Mouse (Mus musculus) gastrocnemius, adult 2 months (tissue): ENCODE data around the gene Pigv. TPM values are rescaled to one million over a fixed set of nuclear protein-coding genes. Genes with fewer than 3 reads are reported as not detected.
"Not testable (repeated sequence)": the region's sequence is repeated elsewhere in the genome, so short reads cannot be mapped to it uniquely, and the experiment has no call there.

Experiments
- DNase-seq: peaks from one replicate; pipeline ENCODE4 v3.0.0; 2022
- H3K27ac ChIP-seq: fragments of 200-600 bp; 2 replicates; pipeline ENCODE4 v1.8.1; 2022; ENCODE audit warnings: mild to moderate bottlenecking
- H3K4me3 ChIP-seq: fragments of 200-600 bp; 2 replicates; pipeline ENCODE4 v1.8.1; 2022; ENCODE audit warnings: mild to moderate bottlenecking, moderate library complexity
- CTCF ChIP-seq: fragments of 200-600 bp; IDR thresholded peaks from 2 replicates; pipeline ENCODE4 v1.8.1; 2022; ENCODE audit warnings: antibody characterized with exemption, mild to moderate bottlenecking, moderate library complexity
- intact Hi-C: fragments of 180-260 bp; cut with DNase I; formaldehyde crosslinking; loops from one replicate; pipeline ENCODE4 v1.15.1; 2025
- total RNA-seq, 2 experiments: library from RNA; stranded (reverse); gene quantifications; 2 replicates each; pipeline ENCODE4 v1.2.3; 2021

The Pigv gene
- total RNA-seq, 2 experiments from 2014 or later: 10.4 to 11.7 TPM

- Histone ChIP-seq H3K27ac (peak overlapping the region; percentile 74), H3K4me3 (no peak overlapping the region)
- peak; percentile 33 for DNase-seq
- intact Hi-C loops: loop anchor here (10.0 kb wide), 1 partner anchor 245 kb away; no protein-coding TSS in a partner anchor
- peak; percentile 55 for TF ChIP-seq CTCF
These were observed 2.7 kb downstream of the Pigv start for GRCm38 (mm10) chr4:133669652-133670210.

GRCm38 (mm10) chr4:133668537-133668936 lies 3.9 kb downstream of the Pigv start:
- peak; percentile 86 for DNase-seq
- no peak for TF ChIP-seq CTCF
- Histone ChIP-seq H3K27ac (peak overlapping the region; percentile 74), H3K4me3 (no peak overlapping the region)
- intact Hi-C loops: loop anchor here (10.0 kb wide), 1 partner anchor 246 kb away; no protein-coding TSS in a partner anchor

DNA sequence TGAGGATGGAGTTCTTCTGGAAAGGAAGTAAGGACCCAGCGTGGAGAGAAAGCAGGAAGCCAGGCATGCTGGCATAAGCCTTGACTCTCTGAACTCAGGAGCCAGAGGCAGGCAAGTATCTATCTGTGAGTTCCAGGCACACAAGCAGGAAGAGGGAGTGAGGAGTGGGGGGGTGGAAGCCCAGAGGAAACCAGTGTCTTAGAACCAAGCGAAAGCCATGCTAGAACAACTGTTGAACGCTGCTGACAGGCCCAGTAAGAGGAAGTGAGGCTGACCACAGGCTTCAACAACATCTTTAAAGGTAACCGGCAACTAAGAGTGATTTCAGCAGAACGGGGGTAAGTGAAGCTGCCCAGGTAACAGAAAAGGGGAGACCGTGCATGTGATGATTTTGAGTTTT lies 6.2 kb downstream of the Pigv start:
- Histone ChIP-seq H3K4me3 (no peak overlapping the region), H3K27ac (0 out of 2 replicates have a peak overlapping the region, but pooled peaks have one; percentile 20)
- intact Hi-C loops: loop anchor here (10.0 kb wide), 1 partner anchor 249 kb away; no protein-coding TSS in a partner anchor
- TF ChIP-seq CTCF: no peak
- DNase-seq: no peak

- DNase-seq: no peak
- intact Hi-C loops: loop anchor here (10.0 kb wide), 1 partner anchor 250 kb away; no protein-coding TSS in a partner anchor
- Histone ChIP-seq H3K4me3 (no peak overlapping the region), H3K27ac (no peak overlapping the region)
- TF ChIP-seq CTCF: no peak
These were observed 7.3 kb downstream of the Pigv start for GRCm38 (mm10) chr4:133665118-133665517.

GRCm38 (mm10) chr4:133662945-133663344 lies 9.5 kb downstream of the Pigv start:
- intact Hi-C loops: loop anchor here (10.0 kb wide), 1 partner anchor 252 kb away; no protein-coding TSS in a partner anchor
- H3K4me3 ChIP-seq: no peak overlapping the region
- TF ChIP-seq CTCF: no peak
- DNase-seq: no peak
- H3K27ac ChIP-seq: no peak overlapping the region

DNA sequence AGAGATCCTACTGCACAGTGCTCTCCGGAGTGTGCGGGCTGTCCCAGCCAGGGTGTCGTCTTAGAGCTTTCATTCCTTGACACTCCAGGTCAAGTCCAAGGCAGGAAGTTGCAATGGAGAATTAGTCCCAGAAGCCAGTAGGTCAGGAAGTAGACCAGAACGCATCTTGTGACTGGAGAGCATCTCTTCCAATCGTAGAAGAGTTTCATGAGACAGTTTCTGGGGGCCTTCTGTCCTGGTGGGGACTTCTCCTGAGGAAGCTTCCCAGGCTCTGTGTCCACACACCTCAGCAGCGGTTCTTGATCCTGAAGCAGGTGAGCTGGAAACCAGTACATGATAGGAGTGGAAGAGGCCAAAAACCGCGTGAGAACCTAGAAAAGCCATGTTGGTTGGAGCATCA lies 10.0 kb downstream of the Pigv start:
- DNase-seq: no peak
- Histone ChIP-seq H3K4me3 (no peak overlapping the region), H3K27ac (no peak overlapping the region; the same call in 1 of the 2 replicates)
- TF ChIP-seq CTCF: no peak
- intact Hi-C loops: loop anchor here (10.0 kb wide), 1 partner anchor 252 kb away; no protein-coding TSS in a partner anchor

GRCm38 (mm10) chr4:133660193-133661155 lies 12.0 kb downstream of the Pigv start:
- intact Hi-C loops: loop anchor here (10.0 kb wide), 1 partner anchor 254 kb away; no protein-coding TSS in a partner anchor
- H3K4me3 ChIP-seq: peak overlapping the region; percentile 69
- DNase-seq: peak; percentile 87
- H3K27ac ChIP-seq: peak overlapping the region; percentile 91
- no peak for TF ChIP-seq CTCF

DNA sequence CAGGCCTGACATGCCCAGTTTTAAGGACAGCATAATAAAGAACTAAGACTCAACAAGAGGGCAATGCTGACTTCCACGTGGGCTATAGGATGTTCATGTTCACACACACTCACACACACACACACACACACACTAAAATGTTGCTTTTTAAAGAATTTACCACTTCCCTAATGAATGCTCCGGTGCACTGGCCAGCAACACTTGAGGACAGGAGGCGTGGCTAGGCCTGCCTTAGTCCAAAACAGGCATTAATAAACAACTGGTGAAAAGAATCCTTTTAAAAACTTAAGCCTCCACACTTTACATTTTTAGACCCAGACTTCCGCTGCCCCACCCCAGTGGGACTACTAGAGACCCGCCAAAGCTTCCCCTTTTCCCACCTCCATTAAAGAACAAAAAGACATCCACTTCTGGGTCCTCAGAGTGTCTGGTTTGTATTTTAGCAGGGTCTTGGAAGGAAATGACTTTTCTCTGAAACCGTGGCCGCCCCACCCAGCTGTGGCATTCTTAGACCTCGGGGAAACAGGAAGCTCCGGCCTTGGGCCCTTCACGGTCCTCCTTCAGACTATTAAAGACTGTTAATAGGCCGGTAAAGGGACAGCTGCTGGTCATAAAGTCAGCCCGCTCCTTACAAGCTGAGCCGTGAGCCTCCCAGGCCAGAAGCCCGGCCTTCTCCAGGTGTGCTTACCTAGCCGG lies 12.8 kb downstream of the Pigv start:
- intact Hi-C loops: loop anchor here (10.0 kb wide), 1 partner anchor 255 kb away; no protein-coding TSS in a partner anchor
- Histone ChIP-seq H3K4me3 (peak overlapping the region; percentile 69), H3K27ac (peak overlapping the region; percentile 91)
- no peak for TF ChIP-seq CTCF
- DNase-seq: peak; percentile 67

- peak overlapping the region; percentile 91 for H3K27ac ChIP-seq
- intact Hi-C loops: no loop called here
- no peak for TF ChIP-seq CTCF
These were observed 13.7 kb downstream of the Pigv start for GRCm38 (mm10) chr4:133658729-133659128.

GRCm38 (mm10) chr4:133657829-133658458 lies 14.5 kb downstream of the Pigv start:
- no peak overlapping the region for H3K27ac ChIP-seq
- no peak overlapping the region for H3K4me3 ChIP-seq
- intact Hi-C loops: no loop called here
- DNase-seq: no peak
- no peak for TF ChIP-seq CTCF

More at GRCm38 (mm10) chr4:133658729-133659128, 13.7 kb downstream of the Pigv start:
- DNase-seq: no peak
- H3K4me3 ChIP-seq: peak overlapping the region; percentile 69; the same call in 1 of the 2 replicates

DNA sequence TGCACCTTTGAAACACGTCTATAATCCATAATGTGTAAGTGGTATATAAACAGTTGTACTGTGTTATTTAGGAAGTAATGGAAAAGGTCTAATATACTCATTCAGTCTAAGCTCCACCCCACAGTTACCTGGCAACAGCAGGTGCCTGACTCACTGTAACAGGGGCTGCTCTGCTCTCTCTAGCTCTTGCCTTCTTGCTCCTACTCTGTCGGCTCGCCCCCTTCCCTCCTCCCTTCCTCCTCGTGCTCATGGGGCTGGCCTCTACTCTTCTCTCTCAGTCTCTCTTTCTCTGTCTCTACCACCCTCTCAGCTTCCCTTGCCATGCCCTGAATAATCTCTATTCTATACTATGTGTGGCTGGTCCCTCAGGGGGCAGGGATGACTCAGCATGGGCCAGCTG lies 15.4 kb downstream of the Pigv start:
- Histone ChIP-seq H3K4me3 (no peak overlapping the region), H3K27ac (no peak overlapping the region)
- DNase-seq: no peak
- intact Hi-C loops: no loop called here
- no peak for TF ChIP-seq CTCF

DNA sequence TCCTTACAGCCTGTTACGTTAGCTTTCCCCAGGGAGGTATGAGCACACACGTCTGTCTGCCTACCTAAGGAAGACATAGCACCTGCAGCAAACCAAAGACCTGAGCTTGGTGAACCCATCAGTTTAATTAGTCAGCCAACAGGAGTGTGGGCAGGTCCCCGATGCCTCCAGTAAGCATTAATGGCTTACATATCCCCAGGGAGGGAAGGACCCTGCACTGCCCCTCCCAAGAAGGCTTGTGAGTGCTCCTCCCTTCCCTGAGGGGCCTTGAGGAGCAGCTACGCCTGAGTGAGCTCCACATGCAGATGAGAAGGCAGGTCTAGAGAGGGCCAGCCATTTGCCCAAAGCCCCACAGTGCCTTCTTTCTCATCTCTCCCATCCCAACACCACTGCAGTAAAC lies 16.2 kb downstream of the Pigv start:
- no peak overlapping the region for H3K4me3 ChIP-seq
- intact Hi-C loops: no loop called here
- TF ChIP-seq CTCF: no peak
- H3K27ac ChIP-seq: no peak overlapping the region
- no peak for DNase-seq

DNA sequence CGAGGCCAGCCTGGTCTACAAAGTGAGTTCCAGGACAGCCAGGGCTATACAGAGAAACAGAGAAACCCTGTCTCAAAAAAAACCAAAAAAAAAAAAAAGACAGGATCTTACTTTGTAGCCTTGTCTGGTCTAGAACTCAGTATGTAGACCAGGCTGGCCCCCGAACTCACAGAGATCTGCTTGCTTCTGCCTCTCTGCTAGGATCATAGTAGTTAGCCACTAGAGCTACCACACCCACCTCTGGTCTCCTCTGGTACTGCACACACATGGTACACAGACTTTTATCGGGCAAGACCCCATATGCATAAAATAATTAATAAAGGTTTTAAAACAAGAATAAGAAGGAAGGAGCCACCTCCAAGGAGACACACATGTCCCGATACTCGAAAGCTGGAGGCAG lies 18.4 kb downstream of the Pigv start:
- H3K4me3 ChIP-seq, DNase-seq, H3K27ac ChIP-seq, intact Hi-C loops: not testable (repeated sequence)
